Mouse (Mus musculus): ENCODE results near the gene Serpina3c. TPM values are rescaled to one million over a fixed set of nuclear protein-coding genes. Genes with fewer than 3 reads are reported as not detected.

Serpina3c gene
- not detected in 2 replicates for polyA plus RNA-seq (2014; fragmentation: Nextera tagmentation; extraction: Ambion mirVana)

GRCm38 (mm10) chr12:104153656-104154055, at the start of gene Serpina3c:
TSS of gene Serpina3c (minus strand) at chr12:104153870.
- Histone ChIP-seq H3K4me1 (replicated peaks; ENCODE audit: control insufficient read depth, insufficient read depth, low read length) (no peaks in the 10 kb centered on the region), H3K9ac (no peak within 1 kb of the TSS), H3K36me3 (replicated peaks; ENCODE audit: control insufficient read depth, insufficient read depth) (no peaks in the 10 kb centered on the region), H3K9me3 (ENCODE audit: control insufficient read depth, low read length) (no peaks in the 10 kb centered on the region), H3K27ac (no peak within 1 kb of the TSS), H3K27me3 (ENCODE audit: control insufficient read depth, insufficient read depth, low read length) (no peaks in the 10 kb centered on the region), H3K4me2 (replicated peaks) (no peak within 1 kb of the TSS), H3K4me3 (replicated peaks; ENCODE audit: low read length) (no peak within 1 kb of the TSS)
- ATAC-seq (ENCODE audit: low FRiP score) (no peak), DNase-seq (ENCODE audit: low spot score) (no peak)
- 95% methylated on average over 2 of the region's 2 CpGs for WGBS

DNA sequence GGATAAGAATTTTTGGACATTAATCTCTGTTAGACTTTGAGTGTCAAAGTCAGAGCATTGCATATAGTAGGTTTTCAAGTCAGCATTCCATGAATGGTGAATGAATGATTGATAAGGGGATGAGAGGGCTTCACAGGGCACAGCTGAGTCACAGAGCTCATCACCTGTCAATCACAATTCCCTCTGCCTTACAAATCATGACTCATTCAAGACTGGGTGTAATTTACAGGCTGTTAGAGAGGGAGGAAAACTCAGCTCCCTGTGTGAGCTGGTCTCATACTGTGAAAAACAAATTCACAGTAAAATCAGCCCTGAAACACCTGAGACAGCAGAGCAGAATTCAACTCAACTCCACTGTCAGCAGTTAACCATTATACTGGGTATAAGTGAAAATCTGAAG, 37.2 kb upstream of the Serpina3c start:
- Histone ChIP-seq H3K9me3 (ENCODE audit: control insufficient read depth, low read length) (no peaks in the 10 kb centered on the region), H3K9ac (no peak overlapping the region), H3K27me3 (ENCODE audit: control insufficient read depth, insufficient read depth, low read length) (no peaks in the 10 kb centered on the region), H3K36me3 (replicated peaks; ENCODE audit: control insufficient read depth, insufficient read depth) (no peaks in the 10 kb centered on the region), H3K27ac (no peak overlapping the region), H3K4me1 (replicated peaks; ENCODE audit: control insufficient read depth, insufficient read depth, low read length) (no peaks in the 10 kb centered on the region), H3K4me3 (replicated peaks; ENCODE audit: low read length) (no peak overlapping the region), H3K4me2 (replicated peaks) (no peak overlapping the region)
- no peak for ATAC-seq (ENCODE audit: low FRiP score)
- no peak for DNase-seq (ENCODE audit: low spot score)

- DNase-seq (ENCODE audit: low spot score) (no peak), ATAC-seq (ENCODE audit: low FRiP score) (no peak)
- Histone ChIP-seq H3K27me3 (ENCODE audit: control insufficient read depth, insufficient read depth, low read length) (no peaks in the 10 kb centered on the region), H3K9ac (no peak overlapping the region), H3K4me1 (replicated peaks; ENCODE audit: control insufficient read depth, insufficient read depth, low read length) (no peaks in the 10 kb centered on the region), H3K27ac (no peak overlapping the region), H3K4me3 (replicated peaks; ENCODE audit: low read length) (no peak overlapping the region), H3K9me3 (ENCODE audit: control insufficient read depth, low read length) (no peaks in the 10 kb centered on the region), H3K4me2 (replicated peaks) (no peak overlapping the region), H3K36me3 (replicated peaks; ENCODE audit: control insufficient read depth, insufficient read depth) (no peaks in the 10 kb centered on the region)
- 83% methylated on average over 2 of the region's 2 CpGs for WGBS
Measured at GRCm38 (mm10) chr12:104189246-104189645, 35.6 kb upstream of the Serpina3c start.

DNA sequence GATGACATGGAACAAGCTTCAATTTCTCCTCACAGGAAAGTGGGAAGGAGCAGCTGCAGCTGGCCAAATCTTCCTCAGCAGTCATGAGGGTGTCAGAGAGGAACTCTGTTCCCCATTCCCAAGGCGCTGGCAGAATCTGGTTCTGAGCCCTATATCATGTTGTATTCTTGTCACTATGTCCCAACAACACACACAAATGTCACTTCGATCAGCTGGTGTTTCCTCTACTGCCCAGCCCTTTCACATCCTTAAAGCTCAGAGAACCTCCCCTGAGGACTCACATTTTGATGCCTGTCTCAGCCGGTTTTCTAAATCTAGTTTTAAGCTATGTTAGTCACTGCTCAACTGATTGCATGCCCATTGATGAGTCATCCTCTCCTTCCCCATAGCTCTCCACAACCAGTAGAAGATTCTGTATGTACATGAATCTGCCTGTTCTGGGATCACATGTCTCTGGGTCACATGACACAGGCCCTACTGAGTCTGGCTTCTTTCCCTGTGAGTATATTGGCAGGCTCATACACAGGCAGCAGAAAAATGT, 32.4 kb upstream of the Serpina3c start:
- no peak overlapping the region for H3K27ac ChIP-seq
- no peaks in the 10 kb centered on the region for H3K4me1 ChIP-seq (replicated peaks; ENCODE audit: control insufficient read depth, insufficient read depth, low read length)
- no peak overlapping the region for H3K4me3 ChIP-seq (replicated peaks; ENCODE audit: low read length)
- no peak for ATAC-seq (ENCODE audit: low FRiP score)
- H3K9me3 ChIP-seq (ENCODE audit: control insufficient read depth, low read length) = no peaks in the 10 kb centered on the region
- H3K27me3 ChIP-seq (ENCODE audit: control insufficient read depth, insufficient read depth, low read length) = no peaks in the 10 kb centered on the region
- H3K36me3 ChIP-seq (replicated peaks; ENCODE audit: control insufficient read depth, insufficient read depth) = no peaks in the 10 kb centered on the region
- 94% methylated on average over 3 of the region's 3 CpGs for WGBS
- H3K9ac ChIP-seq = no peak overlapping the region
- DNase-seq (ENCODE audit: low spot score) = no peak
- no peak overlapping the region for H3K4me2 ChIP-seq (replicated peaks)

- Histone ChIP-seq H3K27me3 (ENCODE audit: control insufficient read depth, insufficient read depth, low read length) (no peaks in the 10 kb centered on the region), H3K36me3 (replicated peaks; ENCODE audit: control insufficient read depth, insufficient read depth) (no peaks in the 10 kb centered on the region), H3K27ac (no peak overlapping the region), H3K9me3 (ENCODE audit: control insufficient read depth, low read length) (no peaks in the 10 kb centered on the region), H3K4me2 (replicated peaks) (no peak overlapping the region), H3K4me3 (replicated peaks; ENCODE audit: low read length) (no peak overlapping the region), H3K4me1 (replicated peaks; ENCODE audit: control insufficient read depth, insufficient read depth, low read length) (no peaks in the 10 kb centered on the region), H3K9ac (no peak overlapping the region)
- no peak for DNase-seq (ENCODE audit: low spot score)
- WGBS = 83% methylated on average over 4 of the region's 4 CpGs
- ATAC-seq (ENCODE audit: low FRiP score) = no peak
Measured at GRCm38 (mm10) chr12:104185046-104185445, 31.4 kb upstream of the Serpina3c start.

DNA sequence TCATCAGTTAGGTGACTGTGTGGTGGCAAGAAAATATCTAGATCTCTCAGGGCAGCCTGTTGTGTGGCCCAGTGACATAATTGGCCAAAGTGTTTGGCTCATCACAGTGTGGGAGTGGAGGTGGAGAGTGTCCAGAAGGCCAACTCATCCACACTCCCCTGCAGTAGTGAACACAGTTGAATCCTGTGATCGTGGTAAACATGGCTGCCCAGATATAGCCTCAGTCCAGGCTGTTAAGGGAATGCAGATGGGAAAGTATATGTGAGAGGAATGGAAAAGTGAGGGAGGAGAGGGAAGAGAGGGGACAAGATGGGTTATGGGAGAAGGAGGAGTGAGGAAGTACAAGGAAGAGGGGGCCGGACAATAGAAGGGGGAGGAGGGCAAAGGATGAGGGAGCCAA, 25.3 kb upstream of the Serpina3c start:
- Histone ChIP-seq H3K27me3 (ENCODE audit: control insufficient read depth, insufficient read depth, low read length) (no peaks in the 10 kb centered on the region), H3K27ac (no peak overlapping the region), H3K9me3 (ENCODE audit: control insufficient read depth, low read length) (no peaks in the 10 kb centered on the region), H3K36me3 (replicated peaks; ENCODE audit: control insufficient read depth, insufficient read depth) (no peaks in the 10 kb centered on the region), H3K9ac (no peak overlapping the region), H3K4me3 (replicated peaks; ENCODE audit: low read length) (no peak overlapping the region), H3K4me1 (replicated peaks; ENCODE audit: control insufficient read depth, insufficient read depth, low read length) (no peaks in the 10 kb centered on the region), H3K4me2 (replicated peaks) (no peak overlapping the region)
- ATAC-seq (ENCODE audit: low FRiP score) (no peak), DNase-seq (ENCODE audit: low spot score) (no peak)
- WGBS = 92% methylated on average over 2 of the region's 2 CpGs

GRCm38 (mm10) chr12:104178577-104178976, 24.9 kb upstream of the Serpina3c start:
- Histone ChIP-seq H3K36me3 (replicated peaks; ENCODE audit: control insufficient read depth, insufficient read depth) (no peaks in the 10 kb centered on the region), H3K27ac (no peak overlapping the region), H3K27me3 (ENCODE audit: control insufficient read depth, insufficient read depth, low read length) (no peaks in the 10 kb centered on the region), H3K4me3 (replicated peaks; ENCODE audit: low read length) (no peak overlapping the region), H3K4me2 (replicated peaks) (no peak overlapping the region), H3K9ac (no peak overlapping the region), H3K9me3 (ENCODE audit: control insufficient read depth, low read length) (no peaks in the 10 kb centered on the region), H3K4me1 (replicated peaks; ENCODE audit: control insufficient read depth, insufficient read depth, low read length) (no peaks in the 10 kb centered on the region)
- no peak for DNase-seq (ENCODE audit: low spot score)
- no peak for ATAC-seq (ENCODE audit: low FRiP score)

DNA sequence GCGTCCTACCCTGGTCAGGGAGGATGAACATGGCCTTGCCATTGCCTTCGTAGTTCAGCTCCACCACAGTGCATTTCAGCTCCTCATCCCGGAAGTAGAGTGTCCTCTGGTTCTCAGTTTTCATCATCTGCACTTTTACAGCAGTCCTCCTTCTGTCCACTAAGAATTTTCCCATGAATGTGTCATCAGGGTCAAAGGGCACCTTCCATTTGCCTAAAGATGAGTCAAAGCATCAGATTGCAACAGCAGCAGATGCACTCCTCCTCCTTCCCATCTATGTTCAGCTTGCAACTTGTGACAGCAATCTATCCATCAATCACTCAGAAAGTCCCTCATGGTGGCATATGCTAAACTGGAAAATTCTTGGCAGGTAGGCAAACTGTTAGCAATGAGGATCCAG, 22.0 kb upstream of the Serpina3c start:
- no peaks in the 10 kb centered on the region for H3K4me1 ChIP-seq (replicated peaks; ENCODE audit: control insufficient read depth, insufficient read depth, low read length)
- 84% methylated on average over 3 of the region's 3 CpGs for WGBS
- DNase-seq (ENCODE audit: low spot score) = no peak

GRCm38 (mm10) chr12:104174747-104175146, 21.1 kb upstream of the Serpina3c start:
- no peak overlapping the region for H3K27ac ChIP-seq
- no peaks in the 10 kb centered on the region for H3K36me3 ChIP-seq (replicated peaks; ENCODE audit: control insufficient read depth, insufficient read depth)
- H3K9ac ChIP-seq = no peak overlapping the region
- no peak overlapping the region for H3K4me3 ChIP-seq (replicated peaks; ENCODE audit: low read length)
- no peaks in the 10 kb centered on the region for H3K27me3 ChIP-seq (ENCODE audit: control insufficient read depth, insufficient read depth, low read length)
- no peaks in the 10 kb centered on the region for H3K4me1 ChIP-seq (replicated peaks; ENCODE audit: control insufficient read depth, insufficient read depth, low read length)
- DNase-seq (ENCODE audit: low spot score) (no peak), ATAC-seq (ENCODE audit: low FRiP score) (no peak)
- H3K4me2 ChIP-seq (replicated peaks) = no peak overlapping the region
- no peaks in the 10 kb centered on the region for H3K9me3 ChIP-seq (ENCODE audit: control insufficient read depth, low read length)
- 84% methylated on average over 3 of the region's 3 CpGs for WGBS

More for the DNA sequence above, 22.0 kb upstream of the Serpina3c start:
- Histone ChIP-seq H3K4me2 (replicated peaks) (no peak overlapping the region), H3K27ac (no peak overlapping the region), H3K4me3 (replicated peaks; ENCODE audit: low read length) (no peak overlapping the region), H3K27me3 (ENCODE audit: control insufficient read depth, insufficient read depth, low read length) (no peaks in the 10 kb centered on the region), H3K9me3 (ENCODE audit: control insufficient read depth, low read length) (no peaks in the 10 kb centered on the region), H3K36me3 (replicated peaks; ENCODE audit: control insufficient read depth, insufficient read depth) (no peaks in the 10 kb centered on the region), H3K9ac (no peak overlapping the region)
- no peak for ATAC-seq (ENCODE audit: low FRiP score)

DNA sequence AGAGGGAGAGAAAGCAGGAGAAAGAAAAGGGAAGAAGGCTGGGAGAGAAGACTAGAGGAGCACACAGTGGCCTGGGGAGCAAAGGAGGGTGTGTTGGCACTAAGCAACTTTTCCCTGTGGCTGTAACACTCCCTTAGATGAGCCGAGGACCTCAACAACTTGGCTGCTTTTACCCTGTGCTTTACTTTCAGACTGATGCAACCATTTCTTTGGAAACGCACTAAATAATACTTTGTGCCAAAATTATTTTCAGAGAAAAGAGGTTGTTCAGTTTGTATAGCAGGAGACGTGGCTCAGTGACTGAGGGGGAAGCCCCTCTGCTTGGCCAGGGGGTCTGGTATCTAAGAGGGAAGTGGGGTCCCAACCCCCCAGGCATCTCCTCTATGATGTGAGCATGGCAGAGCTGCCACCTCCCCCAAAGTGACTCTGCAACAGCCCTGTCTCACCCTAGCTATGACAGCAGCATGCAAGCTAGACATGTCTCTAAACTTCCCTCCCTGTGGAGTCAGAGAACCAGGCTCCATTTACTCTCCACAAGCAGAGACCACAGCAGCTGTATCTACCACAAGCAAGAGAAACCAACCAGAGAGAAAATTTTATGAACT, 527 bp downstream of the Serpina3c start:
- Histone ChIP-seq H3K9ac (no peak overlapping the region), H3K27me3 (ENCODE audit: control insufficient read depth, insufficient read depth, low read length) (no peaks in the 10 kb centered on the region), H3K9me3 (ENCODE audit: control insufficient read depth, low read length) (no peaks in the 10 kb centered on the region), H3K4me2 (replicated peaks) (no peak overlapping the region), H3K4me3 (replicated peaks; ENCODE audit: low read length) (no peak overlapping the region), H3K4me1 (replicated peaks; ENCODE audit: control insufficient read depth, insufficient read depth, low read length) (no peaks in the 10 kb centered on the region), H3K36me3 (replicated peaks; ENCODE audit: control insufficient read depth, insufficient read depth) (no peaks in the 10 kb centered on the region), H3K27ac (no peak overlapping the region)
- 86% methylated on average over 3 of the region's 3 CpGs for WGBS
- DNase-seq (ENCODE audit: low spot score) (no peak), ATAC-seq (ENCODE audit: low FRiP score) (no peak)
